Mouse (Mus musculus) MEL (cell line): Measurements from ENCODE around the gene Hoxb7. TPM values are rescaled to one million over a fixed set of nuclear protein-coding genes. Genes with fewer than 3 reads are reported as not detected.

ENCODE experiments used
- DNase-seq: peaks from one replicate; pipeline ENCODE4 v3.0.0; 2011; ENCODE audit warnings: low read depth, low spot score
- H3K27ac ChIP-seq: 2 replicates; pipeline ENCODE4 v1.5.1; 2012; ENCODE audit warnings: low read depth, mild to moderate bottlenecking, control low read depth, low read length, moderate library complexity; ENCODE audit not compliant: control insufficient read depth
- H3K27me3 ChIP-seq, 2 experiments: fragments of 150-350 bp in 1 of 2; sonication (generic) in 1 of 2; 2 replicates each; pipeline ENCODE4 v1.6.1; 2012; ENCODE audit warnings: low read length in 2 of 2, mild to moderate bottlenecking in 2 of 2, improper control_type of control experiment in 1 of 2, moderate library complexity in 1 of 2; ENCODE audit not compliant: insufficient read depth in 2 of 2, control insufficient read depth in 1 of 2
- H3K36me3 ChIP-seq, 2 experiments: 2 replicates each; pipeline ENCODE4 v1.6.1; 2012 to 2014; ENCODE audit warnings: low read length in 2 of 2, improper control_type of control experiment in 1 of 2, inconsistent platforms in 1 of 2, mild to moderate bottlenecking in 1 of 2; ENCODE audit not compliant: insufficient read depth in 2 of 2, control insufficient read depth in 1 of 2
- H3K4me1 ChIP-seq, 2 experiments: fragments of 150-350 bp in 1 of 2; sonication (generic) in 1 of 2; 2 replicates each; pipeline ENCODE4 v1.6.1; 2012; ENCODE audit warnings: low read length in 2 of 2, improper control_type of control experiment in 1 of 2, mild to moderate bottlenecking in 1 of 2; ENCODE audit not compliant: insufficient read depth in 2 of 2, control insufficient read depth in 1 of 2
- H3K4me3 ChIP-seq, 2 experiments: fragments of 150-350 bp in 1 of 2; sonication (generic) in 1 of 2; 2 replicates each; pipeline ENCODE4 v1.5.1; 2012; ENCODE audit warnings: low read depth in 2 of 2, low read length in 2 of 2, mild to moderate bottlenecking in 2 of 2, moderate library complexity in 2 of 2, control low read depth in 1 of 2, improper control_type of control experiment in 1 of 2; ENCODE audit not compliant: control insufficient read depth in 1 of 2, insufficient read depth in 1 of 2
- H3K79me2 ChIP-seq: 2 replicates; pipeline ENCODE4 v1.6.1; 2012; ENCODE audit warnings: mild to moderate bottlenecking, low read length, moderate library complexity; ENCODE audit not compliant: control insufficient read depth, poor library complexity, insufficient read depth
- H3K9ac ChIP-seq: 2 replicates; pipeline ENCODE4 v1.6.1; 2012; ENCODE audit warnings: low read depth, mild to moderate bottlenecking, control low read depth, low read length, moderate library complexity; ENCODE audit not compliant: control insufficient read depth, poor library complexity, severe bottlenecking
- H3K9me3 ChIP-seq: fragments of 150-350 bp; sonication (generic); replicated peaks from 2 replicates; pipeline ENCODE4 v1.6.1; 2012; ENCODE audit warnings: mild to moderate bottlenecking, low read length, improper control_type of control experiment, moderate library complexity; ENCODE audit not compliant: insufficient read depth
- BHLHE40 ChIP-seq: IDR thresholded peaks from 2 replicates; pipeline ENCODE4 v1.6.1; 2012; ENCODE audit warnings: low read depth, mild to moderate bottlenecking, inconsistent platforms, low read length, improper control_type of control experiment, borderline replicate concordance
- CHD1 ChIP-seq: IDR thresholded peaks from 2 replicates; pipeline ENCODE4 v1.6.1; 2012; ENCODE audit warnings: low read depth, mild to moderate bottlenecking, inconsistent platforms, low read length, improper control_type of control experiment
- CHD2 ChIP-seq: IDR thresholded peaks from 2 replicates; pipeline ENCODE4 v1.6.1; 2011; ENCODE audit warnings: low read length, improper control_type of control experiment
- CTCF ChIP-seq, 3 experiments: IDR thresholded peaks in 2 of 3; conservative IDR thresholded peaks in 1 of 3; 2 replicates each; pipeline ENCODE4 v1.5.1; 2011 to 2012; ENCODE audit warnings: low read length in 3 of 3, low read depth in 2 of 3, mild to moderate bottlenecking in 2 of 3, improper control_type of control experiment in 1 of 3, inconsistent platforms in 1 of 3, mixed read lengths in 1 of 3, moderate library complexity in 1 of 3; ENCODE audit not compliant: control insufficient read depth in 1 of 3, insufficient read depth in 1 of 3, poor library complexity in 1 of 3, severe bottlenecking in 1 of 3
- E2F4 ChIP-seq: IDR thresholded peaks from 2 replicates; pipeline ENCODE4 v1.6.1; 2011; ENCODE audit warnings: low read depth, low read length, improper control_type of control experiment, borderline replicate concordance
- ETS1 ChIP-seq: IDR thresholded peaks from 2 replicates; pipeline ENCODE4 v1.6.1; 2012; ENCODE audit warnings: low read depth, mild to moderate bottlenecking, inconsistent platforms, low read length, improper control_type of control experiment, moderate library complexity
- GABPA ChIP-seq: IDR thresholded peaks from 2 replicates; pipeline ENCODE4 v1.6.1; 2012; ENCODE audit warnings: low read depth, mild to moderate bottlenecking, inconsistent platforms, low read length, improper control_type of control experiment, moderate library complexity
- HCFC1 ChIP-seq: IDR thresholded peaks from 2 replicates; pipeline ENCODE4 v1.6.1; 2012; ENCODE audit warnings: low read depth, mild to moderate bottlenecking, inconsistent platforms, low read length, improper control_type of control experiment, moderate library complexity
- JUND ChIP-seq: IDR thresholded peaks from 2 replicates; pipeline ENCODE4 v1.6.1; 2011; ENCODE audit warnings: low read depth, mild to moderate bottlenecking, improper control_type of control experiment, low read length
- KAT2A ChIP-seq: conservative IDR thresholded peaks from 2 replicates; pipeline ENCODE4 v1.6.1; 2012; ENCODE audit warnings: low read depth, low read length, improper control_type of control experiment, inconsistent platforms
- MAX ChIP-seq: IDR thresholded peaks from 2 replicates; pipeline ENCODE4 v1.6.1; 2011; ENCODE audit warnings: low read length, improper control_type of control experiment
- MAZ ChIP-seq: IDR thresholded peaks from 2 replicates; pipeline ENCODE4 v1.6.1; 2012; ENCODE audit warnings: low read depth, mild to moderate bottlenecking, inconsistent platforms, low read length, improper control_type of control experiment
- MEF2A ChIP-seq: IDR thresholded peaks from 2 replicates; pipeline ENCODE4 v1.6.1; 2014; ENCODE audit warnings: low read depth, mild to moderate bottlenecking, inconsistent platforms, low read length, improper control_type of control experiment; ENCODE audit not compliant: poor library complexity, insufficient replicate concordance, severe bottlenecking; ENCODE audit errors: extremely low read depth
- MYB ChIP-seq: IDR thresholded peaks from 2 replicates; pipeline ENCODE4 v1.6.1; 2011; ENCODE audit warnings: mild to moderate bottlenecking, low read depth, low read length, improper control_type of control experiment
- POLR2A ChIP-seq, 2 experiments: IDR thresholded peaks; 2 replicates each; pipeline ENCODE4 v1.6.1; 2011 to 2012; ENCODE audit warnings: low read length in 2 of 2, mild to moderate bottlenecking in 2 of 2, control low read depth in 1 of 2, improper control_type of control experiment in 1 of 2, low read depth in 1 of 2, moderate library complexity in 1 of 2; ENCODE audit not compliant: control insufficient read depth in 1 of 2, insufficient read depth in 1 of 2, poor library complexity in 1 of 2
- POLR2AphosphoS5 ChIP-seq: IDR thresholded peaks from 2 replicates; pipeline ENCODE4 v1.6.1; 2012; ENCODE audit warnings: low read depth, borderline replicate concordance, mild to moderate bottlenecking, inconsistent platforms, low read length, moderate library complexity, mixed read lengths
- RAD21 ChIP-seq: IDR thresholded peaks from 2 replicates; pipeline ENCODE4 v1.6.1; 2011; ENCODE audit warnings: mild to moderate bottlenecking, low read depth, low read length, improper control_type of control experiment
- RCOR1 ChIP-seq: IDR thresholded peaks from 2 replicates; pipeline ENCODE4 v1.6.1; 2012; ENCODE audit warnings: low read depth, mild to moderate bottlenecking, inconsistent platforms, low read length, improper control_type of control experiment
- TAL1 ChIP-seq: IDR thresholded peaks from 2 replicates; pipeline ENCODE4 v1.6.1; 2012; ENCODE audit warnings: mild to moderate bottlenecking, inconsistent platforms, low read length, moderate library complexity, mixed read lengths
- TBP ChIP-seq: IDR thresholded peaks from 2 replicates; pipeline ENCODE4 v1.8.0; 2011; ENCODE audit warnings: low read depth, low read length, improper control_type of control experiment
- TCF12 ChIP-seq: IDR thresholded peaks from 2 replicates; pipeline ENCODE4 v1.6.1; 2014; ENCODE audit warnings: low read depth, mild to moderate bottlenecking, inconsistent platforms, low read length, improper control_type of control experiment, moderate library complexity
- UBTF ChIP-seq: IDR thresholded peaks from 2 replicates; pipeline ENCODE4 v1.6.1; 2012; ENCODE audit warnings: low read depth, mild to moderate bottlenecking, inconsistent platforms, low read length, improper control_type of control experiment, moderate library complexity, borderline replicate concordance; ENCODE audit not compliant: insufficient read depth
- USF1 ChIP-seq: IDR thresholded peaks from 2 replicates; pipeline ENCODE4 v1.6.1; 2014; ENCODE audit warnings: low read depth, mild to moderate bottlenecking, inconsistent platforms, low read length, improper control_type of control experiment, moderate library complexity
- USF2 ChIP-seq, 2 experiments: IDR thresholded peaks; 2 replicates each; pipeline ENCODE4 v1.6.1; 2011 to 2012; ENCODE audit warnings: improper control_type of control experiment in 2 of 2, low read length in 2 of 2, borderline replicate concordance in 1 of 2, inconsistent platforms in 1 of 2, low read depth in 1 of 2, mild to moderate bottlenecking in 1 of 2; ENCODE audit not compliant: insufficient read depth in 1 of 2
- ZC3H11A ChIP-seq: IDR thresholded peaks from 2 replicates; pipeline ENCODE4 v1.6.1; 2012; ENCODE audit warnings: low read depth, mild to moderate bottlenecking, inconsistent platforms, low read length, improper control_type of control experiment
- ZKSCAN1 ChIP-seq: IDR thresholded peaks from 2 replicates; pipeline ENCODE4 v1.6.1; 2012; ENCODE audit warnings: low read depth, mild to moderate bottlenecking, inconsistent platforms, low read length, improper control_type of control experiment, moderate library complexity
- ZMIZ1 ChIP-seq: IDR thresholded peaks from 2 replicates; pipeline ENCODE4 v1.6.1; 2012; ENCODE audit warnings: low read depth, mild to moderate bottlenecking, inconsistent platforms, low read length, improper control_type of control experiment, moderate library complexity
- ZNF384 ChIP-seq: IDR thresholded peaks from 2 replicates; pipeline ENCODE4 v1.6.1; 2012; ENCODE audit warnings: low read depth, mild to moderate bottlenecking, inconsistent platforms, low read length, improper control_type of control experiment
- polyA plus RNA-seq, 2 experiments: library from polyadenylated mRNA; stranded (reverse) in 1 of 2; unstranded in 1 of 2; fragments of >175 nt in 1 of 2; fragments of >200 nt in 1 of 2; gene quantifications; 2 replicates each; pipeline versions ENCODE4 v1.2.1 to v1.2.4; 2012; ENCODE audit warnings: low replicate concordance in 2 of 2, low read depth in 1 of 2; ENCODE audit not compliant: insufficient read length in 2 of 2, insufficient read depth in 1 of 2, missing spikeins in 1 of 2
- total RNA-seq: library from RNA; depleted of rRNA; stranded (reverse); fragments of 300-350 nt; gene quantifications from 2 replicates; pipeline ENCODE4 v1.2.3, GENCODE M21; 2012

The Hoxb7 gene
- total and polyA plus RNA-seq, 3 experiments, result not detected

GRCm38 (mm10) chr11:96319910-96320309 is 33.5 kb downstream of the Hoxb7 start:
- H3K9ac ChIP-seq, result no peak overlapping the region
- H3K27ac ChIP-seq, result no peak overlapping the region
- no peaks in the 10 kb centered on the region for H3K4me1 ChIP-seq
- peaks cover 3 to 5% of the 10 kb centered on the region in 2 experiments; a peak in 3 of 4 replicates for H3K27me3 ChIP-seq
- H3K4me3 ChIP-seq, result no peak overlapping the region
- no peak for DNase-seq
- no peaks in the 10 kb centered on the region for H3K9me3 ChIP-seq
- H3K36me3 ChIP-seq, result no peaks in the 10 kb centered on the region
- TF ChIP-seq USF2 (IDR thresholded peaks at IDR 0.05; ENCODE audit: borderline replicate concordance in 1 of 2, insufficient read depth in 1 of 2, low read depth in 1 of 2, low read length in 2 of 2) (no peak), HCFC1 (no peak), POLR2A (IDR thresholded peaks at IDR 0.05; ENCODE audit: control insufficient read depth in 1 of 2, insufficient read depth in 1 of 2, low read depth in 1 of 2, low read length in 2 of 2, poor library complexity in 1 of 2) (no peak), MEF2A (no peak), ZNF384 (no peak), MYB (no peak), JUND (no peak), ETS1 (no peak), E2F4 (no peak), TCF12 (no peak), MAZ (no peak), RCOR1 (no peak), CTCF (IDR thresholded peaks at IDR 0.05 in 2 of 3, conservative IDR thresholded peaks at IDR 0.05 in 1 of 3; ENCODE audit: control insufficient read depth in 1 of 3, insufficient read depth in 1 of 3, low read depth in 2 of 3, low read length in 3 of 3, poor library complexity in 1 of 3, severe bottlenecking in 1 of 3) (no peak), POLR2AphosphoS5 (no peak), UBTF (no peak), MAX (no peak), ZMIZ1 (no peak), GABPA (no peak), USF1 (no peak), KAT2A (no peak)
- no peaks in the 10 kb centered on the region for H3K79me2 ChIP-seq

GRCm38 (mm10) chr11:96320688-96321087 is 34.3 kb downstream of the Hoxb7 start:
- Histone ChIP-seq H3K9me3 (no peaks in the 10 kb centered on the region), H3K4me3 (no peak overlapping the region), H3K27ac (no peak overlapping the region), H3K27me3 (peaks cover 3 to 5% of the 10 kb centered on the region in 2 experiments; a peak in 3 of 4 replicates), H3K9ac (no peak overlapping the region), H3K79me2 (no peaks in the 10 kb centered on the region), H3K36me3 (no peaks in the 10 kb centered on the region), H3K4me1 (no peaks in the 10 kb centered on the region)
- no peak for TF ChIP-seq ZMIZ1
- TF ChIP-seq BHLHE40, result no peak
- TF ChIP-seq TBP, result no peak
- no peak for TF ChIP-seq CHD1
- TF ChIP-seq JUND, result no peak
- TF ChIP-seq TCF12, result no peak
- TF ChIP-seq TAL1, result no peak
- TF ChIP-seq E2F4, result no peak
- TF ChIP-seq ZKSCAN1, result no peak
- no peak for TF ChIP-seq RAD21
- TF ChIP-seq CHD2, result no peak
- TF ChIP-seq ZC3H11A, result no peak
- TF ChIP-seq CTCF (IDR thresholded peaks at IDR 0.05 in 2 of 3, conservative IDR thresholded peaks at IDR 0.05 in 1 of 3; ENCODE audit: control insufficient read depth in 1 of 3, insufficient read depth in 1 of 3, low read depth in 2 of 3, low read length in 3 of 3, poor library complexity in 1 of 3, severe bottlenecking in 1 of 3), result no peak
- no peak for TF ChIP-seq MYB
- TF ChIP-seq GABPA, result no peak
- no peak for TF ChIP-seq HCFC1
- DNase-seq, result no peak
